Mouse (Mus musculus) embryonic facial prominence, embryonic 14.5 days (tissue): ENCODE data around the gene Spsb1. TPM values are rescaled to one million over a fixed set of nuclear protein-coding genes. Genes with fewer than 3 reads are reported as not detected.
A peak's percentile ranks its signal among the peaks of the same experiment; 100 is the strongest.

Experiments used
- ATAC-seq: fragments of 200-750 bp; cut with Nextera tagmentation; 2 replicates; pipeline ENCODE4 v1.8.0; 2017; ENCODE audit warnings: low read depth, moderate number of reproducible peaks, moderate TSS enrichment
- DNase-seq: peaks from one replicate; pipeline ENCODE4 v3.0.0-alpha.2; 2015; ENCODE audit warnings: low spot score
- H3K27ac ChIP-seq: fragments of 300-500 bp; sonication (generic); replicated peaks from 2 replicates; pipeline ENCODE4 v1.5.1; 2014; ENCODE audit warnings: low read depth, mild to moderate bottlenecking, low read length, moderate library complexity
- H3K27me3 ChIP-seq: fragments of 300-500 bp; sonication (generic); replicated peaks from 2 replicates; pipeline ENCODE4 v1.6.1; 2014; ENCODE audit warnings: low read length; ENCODE audit not compliant: control insufficient read depth, insufficient read depth
- H3K36me3 ChIP-seq: fragments of 300-500 bp; sonication (generic); 2 replicates; pipeline ENCODE4 v1.6.1; 2014; ENCODE audit warnings: low read length, mixed read lengths; ENCODE audit not compliant: control insufficient read depth, insufficient read depth
- H3K4me1 ChIP-seq: fragments of 300-500 bp; sonication (generic); 2 replicates; pipeline ENCODE4 v1.6.1; 2014; ENCODE audit warnings: antibody characterized with exemption, low read length; ENCODE audit not compliant: control insufficient read depth, insufficient read depth
- H3K4me2 ChIP-seq: fragments of 300-500 bp; sonication (generic); 2 replicates; pipeline ENCODE4 v1.6.1; 2014; ENCODE audit warnings: low read depth, mild to moderate bottlenecking, low read length, moderate library complexity, mixed read lengths
- H3K4me3 ChIP-seq: fragments of 300-500 bp; sonication (generic); 2 replicates; pipeline ENCODE4 v1.5.1; 2014; ENCODE audit warnings: low read depth, mild to moderate bottlenecking, low read length
- H3K9ac ChIP-seq: fragments of 300-500 bp; sonication (generic); 2 replicates; pipeline ENCODE4 v1.6.1; 2014; ENCODE audit warnings: low read depth, mild to moderate bottlenecking, low read length, moderate library complexity, mixed read lengths
- H3K9me3 ChIP-seq: fragments of 300-500 bp; sonication (generic); 2 replicates; pipeline ENCODE4 v1.6.1; 2016; ENCODE audit warnings: low read length; ENCODE audit not compliant: control insufficient read depth
- WGBS: fragments of 180-500 bp; shearing (Covaris S2); extraction: QIAGEN DNeasy Blood & Tissue Kit; methylation state at CpG from one replicate; pipeline ENCODE4 v1.1.7; 2014; 5-methylcytosine and 5-hydroxymethylcytosine counted together
- polyA plus RNA-seq: library from polyadenylated mRNA; unstranded; fragments of >200 nt; fragmentation: Nextera tagmentation; extraction: Ambion mirVana; gene quantifications from 2 replicates; pipeline ENCODE4 v1.2.1, GENCODE M21; 2014

Spsb1 gene
- polyA plus RNA-seq, 1 experiment from 2014 or later, result 19.6 TPM

- 83% methylated on average over 5 of the region's 5 CpGs for WGBS
- Histone ChIP-seq H3K9ac (no peak overlapping the region), H3K4me1 (peaks cover 41% of the 10 kb centered on the region), H3K9me3 (no peaks in the 10 kb centered on the region), H3K27me3 (no peaks in the 10 kb centered on the region), H3K4me3 (no peak overlapping the region), H3K4me2 (no peak overlapping the region), H3K36me3 (no peaks in the 10 kb centered on the region), H3K27ac (no peak overlapping the region)
- DNase-seq, result no peak
- no peak for ATAC-seq
Measured at GRCm38 (mm10) chr4:149888156-149888555, 66.7 kb downstream of the Spsb1 start.

GRCm38 (mm10) chr4:149886298-149887271, 68.3 kb downstream of the Spsb1 start:
- no peaks in the 10 kb centered on the region for H3K9me3 ChIP-seq
- H3K36me3 ChIP-seq, result no peaks in the 10 kb centered on the region
- H3K27me3 ChIP-seq, result no peaks in the 10 kb centered on the region
- no peak overlapping the region for H3K4me2 ChIP-seq
- DNase-seq (peak; percentile 69), ATAC-seq (peak; percentile 39; the same call in 1 of the 2 replicates)
- H3K4me1 ChIP-seq, result peaks cover 40% of the 10 kb centered on the region
- H3K27ac ChIP-seq, result no peak overlapping the region
- peak overlapping the region; percentile 25; the same call in 1 of the 2 replicates for H3K9ac ChIP-seq
- no peak overlapping the region for H3K4me3 ChIP-seq
- WGBS, result 60% methylated on average over 18 of the region's 18 CpGs

DNA sequence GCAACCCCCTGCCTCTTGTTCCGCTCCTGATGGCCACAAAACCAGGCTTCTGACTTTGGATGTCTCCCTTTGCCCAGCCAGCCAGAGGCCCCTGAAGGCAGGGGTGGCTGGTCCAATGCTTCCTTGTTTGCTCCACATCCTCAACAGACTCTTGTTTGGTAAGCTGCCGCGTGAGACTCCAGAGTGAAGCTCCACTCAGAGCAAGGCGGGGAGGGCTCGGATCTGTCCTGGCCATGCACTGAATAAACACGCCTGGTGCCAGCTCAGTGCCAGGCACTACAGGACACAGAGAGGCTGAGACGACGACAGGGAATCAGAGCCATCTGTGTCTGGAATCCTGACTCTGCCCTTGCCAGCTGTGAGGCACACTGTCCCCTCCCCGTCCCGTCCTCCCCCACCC, 70.9 kb downstream of the Spsb1 start:
- no peak overlapping the region for H3K27ac ChIP-seq
- DNase-seq, result no peak
- peaks cover 19% of the 10 kb centered on the region for H3K4me1 ChIP-seq
- H3K9ac ChIP-seq, result no peak overlapping the region
- no peak for ATAC-seq
- no peak overlapping the region for H3K4me2 ChIP-seq
- no peaks in the 10 kb centered on the region for H3K36me3 ChIP-seq
- WGBS, result 75% methylated on average over 10 of the region's 10 CpGs
- H3K27me3 ChIP-seq, result no peaks in the 10 kb centered on the region
- no peak overlapping the region for H3K4me3 ChIP-seq
- no peaks in the 10 kb centered on the region for H3K9me3 ChIP-seq

GRCm38 (mm10) chr4:149882139-149882916, 72.5 kb downstream of the Spsb1 start:
- 71% methylated on average over 17 of the region's 17 CpGs for WGBS

DNA sequence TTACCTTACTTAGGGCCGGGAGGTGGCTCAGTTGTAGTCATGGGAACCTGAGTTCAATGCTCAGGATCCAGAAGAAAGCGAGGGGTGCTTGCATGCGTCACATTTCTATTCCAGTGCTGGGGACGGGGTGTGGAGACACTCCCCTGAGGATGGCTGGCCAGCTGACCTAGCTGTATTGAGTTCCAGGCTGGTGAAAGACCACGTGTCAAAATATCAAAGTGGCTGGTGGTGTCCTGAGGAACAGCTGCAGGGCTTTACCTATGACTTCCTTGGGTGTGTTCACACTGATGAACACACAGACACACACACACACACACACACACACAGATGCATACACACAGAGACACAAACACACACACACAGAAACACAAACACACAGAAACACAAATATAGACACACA, 73.9 kb downstream of the Spsb1 start:
- 75% methylated on average over 5 of the region's 5 CpGs for WGBS

More at GRCm38 (mm10) chr4:149882139-149882916, 72.5 kb downstream of the Spsb1 start:
- Histone ChIP-seq H3K36me3 (no peaks in the 10 kb centered on the region), H3K27me3 (no peaks in the 10 kb centered on the region), H3K9me3 (no peaks in the 10 kb centered on the region), H3K4me2 (no peak overlapping the region), H3K9ac (no peak overlapping the region), H3K27ac (no peak overlapping the region), H3K4me1 (peaks cover 27% of the 10 kb centered on the region), H3K4me3 (no peak overlapping the region)
- DNase-seq (no peak), ATAC-seq (peak; percentile 16; the same call in 1 of the 2 replicates)

GRCm38 (mm10) chr4:149879980-149880379, 74.9 kb downstream of the Spsb1 start:
- ATAC-seq (no peak), DNase-seq (no peak)
- Histone ChIP-seq H3K4me1 (peaks cover 40% of the 10 kb centered on the region), H3K4me2 (no peak overlapping the region), H3K9me3 (no peaks in the 10 kb centered on the region), H3K4me3 (no peak overlapping the region), H3K9ac (no peak overlapping the region), H3K36me3 (no peaks in the 10 kb centered on the region), H3K27me3 (no peaks in the 10 kb centered on the region), H3K27ac (no peak overlapping the region)
- 75% methylated on average over 11 of the region's 11 CpGs for WGBS

More for the DNA sequence above, 73.9 kb downstream of the Spsb1 start:
- Histone ChIP-seq H3K36me3 (no peaks in the 10 kb centered on the region), H3K27ac (no peak overlapping the region), H3K4me1 (peaks cover 32% of the 10 kb centered on the region), H3K4me2 (no peak overlapping the region), H3K4me3 (no peak overlapping the region), H3K27me3 (no peaks in the 10 kb centered on the region), H3K9ac (no peak overlapping the region), H3K9me3 (no peaks in the 10 kb centered on the region)
- ATAC-seq (no peak), DNase-seq (no peak)

- H3K4me2 ChIP-seq, result no peak overlapping the region
- ATAC-seq (0 out of 2 replicates have a peak, but pooled peaks have one; percentile 23), DNase-seq (peak; percentile 48)
- H3K4me1 ChIP-seq, result peaks cover 34% of the 10 kb centered on the region
- no peaks in the 10 kb centered on the region for H3K9me3 ChIP-seq
- WGBS, result 39% methylated on average over 5 of the region's 6 CpGs
- no peaks in the 10 kb centered on the region for H3K27me3 ChIP-seq
- no peaks in the 10 kb centered on the region for H3K36me3 ChIP-seq
- no peak overlapping the region for H3K27ac ChIP-seq
- H3K9ac ChIP-seq, result no peak overlapping the region
- no peak overlapping the region for H3K4me3 ChIP-seq
Measured at GRCm38 (mm10) chr4:149878021-149878449, 76.8 kb downstream of the Spsb1 start.

DNA sequence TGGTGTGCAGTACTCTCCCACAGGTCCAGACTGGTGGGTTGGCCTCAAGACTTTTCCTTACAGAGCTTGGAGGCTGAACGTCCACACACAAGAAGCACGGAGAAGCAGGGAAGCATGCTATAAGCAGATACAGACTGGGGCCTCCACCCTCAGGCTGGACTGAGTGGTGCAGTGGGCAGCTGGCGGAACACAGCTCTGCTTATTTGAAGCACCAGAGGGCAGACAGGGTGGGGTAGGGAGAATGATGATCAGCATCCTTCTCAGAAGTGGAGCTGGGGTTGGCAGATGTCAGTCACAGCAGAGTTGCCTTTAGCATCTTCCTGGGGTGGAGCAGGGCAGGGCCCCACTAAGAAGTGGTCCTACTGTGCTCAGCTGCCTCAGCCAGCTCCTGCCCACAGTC, 77.6 kb downstream of the Spsb1 start:
- 32% methylated on average over 3 of the region's 3 CpGs for WGBS
- H3K4me3 ChIP-seq, result no peak overlapping the region
- H3K4me2 ChIP-seq, result no peak overlapping the region
- H3K36me3 ChIP-seq, result no peaks in the 10 kb centered on the region
- H3K9ac ChIP-seq, result no peak overlapping the region
- ATAC-seq (no peak), DNase-seq (no peak)
- H3K27me3 ChIP-seq, result no peaks in the 10 kb centered on the region
- no peaks in the 10 kb centered on the region for H3K9me3 ChIP-seq
- no peak overlapping the region; the same call in 1 of the 2 replicates for H3K27ac ChIP-seq
- H3K4me1 ChIP-seq, result peaks cover 29% of the 10 kb centered on the region
